In genomic region chr15:12878581-12878980, GRCm38 (mm10) we compare ENCODE assay signal across 28 mouse cellular contexts. TPM values are rescaled to one million over a fixed set of nuclear protein-coding genes. Genes with fewer than 3 reads are reported as not detected.
DNase-seq lines count a peak whose midpoint lies in the region; ATAC-seq and TF ChIP-seq lines count a peak whose summit lies in the region.
"Had no signal": no experiment of that assay in that cellular context is flagged by ENCODE, and none has a peak within 500 bp of the region (broad histone marks: within the 10 kb centered on the region; RNA-seq: fewer than 3 reads in every experiment).

No protein-coding gene starts in this region.

- DNase-seq in forebrain, postnatal 0 days: peak; percentile 22
- DNase-seq in heart, embryonic 10.5 days (ENCODE audit: low spot score): peak; percentile 70
- DNase-seq in heart, adult 18-20 months: no peak
- DNase-seq in left cerebral cortex, adult 2 months (ENCODE audit: extremely low spot score in 1 of 2, low spot score in 2 of 2): no peak
- no peak for DNase-seq in left cerebral cortex, postnatal 10 days (ENCODE audit: extremely low spot score in 1 of 2, low spot score in 2 of 2)
- no peak for DNase-seq in kidney, postnatal 10 days
- DNase-seq: adrenal gland, adult 2 months; adrenal gland, postnatal 10 days; adrenal gland, postnatal 25 days; B cell, adult 2 months; cerebellum, adult 11-12 months; cerebellum, adult 2 months; cerebellum, adult 9-10 months; cerebellum, postnatal 10 days; cerebellum, postnatal 25 days; embryo, embryonic 11 days had no signal

- ATAC-seq in forebrain, postnatal 0 days: no peak
- ATAC-seq in forebrain, embryonic 16.5 days: no peak
- ATAC-seq: CD4-positive, CD25-positive, alpha-beta regulatory T cell, adult 4 months; forebrain, embryonic 14.5 days; Patski had no signal

- H3K36me3 ChIP-seq in forebrain, postnatal 0 days (ENCODE audit: insufficient read depth): peaks cover 52% of the 10 kb centered on the region
- H3K36me3 ChIP-seq in forebrain, embryonic 16.5 days (ENCODE audit: control insufficient read depth, insufficient read depth): peaks cover 17% of the 10 kb centered on the region
- peaks cover 78% of the 10 kb centered on the region for H3K36me3 ChIP-seq in heart, embryonic 10.5 days

- H3K9me3 ChIP-seq in forebrain, postnatal 0 days (ENCODE audit: low read length): no peaks in the 10 kb centered on the region
- H3K9me3 ChIP-seq in forebrain, embryonic 16.5 days (ENCODE audit: control insufficient read depth, low read length): no peaks in the 10 kb centered on the region
- H3K9me3 ChIP-seq in heart, embryonic 10.5 days: no peaks in the 10 kb centered on the region
- H3K9me3 ChIP-seq: embryonic facial prominence, embryonic 13.5 days; embryonic facial prominence, embryonic 15.5 days; forebrain, embryonic 10.5 days; forebrain, embryonic 12.5 days; G1E had no signal

- no peak for TF ChIP-seq POLR2A in cortical plate, adult 2 months (IDR thresholded peaks at IDR 0.05; ENCODE audit: extremely low read depth, insufficient read depth, low read length)

- no peak overlapping the region for H3K4me3 ChIP-seq in forebrain, postnatal 0 days (ENCODE audit: low read depth, low read length)
- no peak overlapping the region for H3K4me3 ChIP-seq in forebrain, embryonic 16.5 days (replicated peaks; ENCODE audit: low read length)
- H3K4me3 ChIP-seq in heart, embryonic 10.5 days: no peak overlapping the region
- no peak overlapping the region for H3K4me3 ChIP-seq in left cerebral cortex, adult 2 months
- no peak overlapping the region for H3K4me3 ChIP-seq in cortical plate, adult 2 months (ENCODE audit: insufficient read depth, low read length)
- H3K4me3 ChIP-seq: embryonic facial prominence, embryonic 13.5 days; embryonic facial prominence, embryonic 15.5 days; erythroblast, embryonic 14.5 days; forebrain, embryonic 10.5 days; forebrain, embryonic 12.5 days had no signal

- H3K4me1 ChIP-seq in forebrain, postnatal 0 days (ENCODE audit: insufficient read depth): no peaks in the 10 kb centered on the region
- peaks cover 10% of the 10 kb centered on the region for H3K4me1 ChIP-seq in forebrain, embryonic 16.5 days (replicated peaks; ENCODE audit: control insufficient read depth, insufficient read depth, low read length)
- no peaks in the 10 kb centered on the region for H3K4me1 ChIP-seq in heart, embryonic 10.5 days
- peaks cover 8% of the 10 kb centered on the region for H3K4me1 ChIP-seq in cortical plate, adult 2 months (ENCODE audit: control insufficient read depth, insufficient read depth, low read length)
- H3K4me1 ChIP-seq: embryonic facial prominence, embryonic 13.5 days; embryonic facial prominence, embryonic 15.5 days; forebrain, embryonic 10.5 days; forebrain, embryonic 12.5 days had no signal

- H3K9ac ChIP-seq in forebrain, postnatal 0 days: no peak overlapping the region
- no peak overlapping the region for H3K9ac ChIP-seq in forebrain, embryonic 16.5 days (replicated peaks; ENCODE audit: low read depth, low read length)
- H3K9ac ChIP-seq: embryonic facial prominence, embryonic 13.5 days; embryonic facial prominence, embryonic 15.5 days; forebrain, embryonic 12.5 days had no signal

- no peak overlapping the region for H3K4me2 ChIP-seq in forebrain, postnatal 0 days (ENCODE audit: low read depth)
- no peak overlapping the region for H3K4me2 ChIP-seq in forebrain, embryonic 16.5 days (ENCODE audit: low read length)
- H3K4me2 ChIP-seq: embryonic facial prominence, embryonic 13.5 days; embryonic facial prominence, embryonic 15.5 days; forebrain, embryonic 12.5 days had no signal

- intact Hi-C loops in left cerebral cortex, adult 2 months (cut with DNase I): no loop called here
- intact Hi-C loops in left cerebral cortex, postnatal 10 days (cut with DNase I): no loop called here

- H3K27ac ChIP-seq in forebrain, postnatal 0 days (ENCODE audit: low read depth, low read length): no peak overlapping the region
- no peak overlapping the region for H3K27ac ChIP-seq in forebrain, embryonic 16.5 days (ENCODE audit: low read length)
- no peak overlapping the region for H3K27ac ChIP-seq in heart, embryonic 10.5 days
- no peak overlapping the region for H3K27ac ChIP-seq in left cerebral cortex, adult 2 months
- H3K27ac ChIP-seq in cortical plate, adult 2 months (ENCODE audit: insufficient read depth, low read length): no peak overlapping the region
- H3K27ac ChIP-seq: embryonic facial prominence, embryonic 13.5 days; embryonic facial prominence, embryonic 15.5 days; forebrain, embryonic 10.5 days; forebrain, embryonic 12.5 days had no signal

- TF ChIP-seq CTCF in forebrain, postnatal 0 days (IDR thresholded peaks at IDR 0.05; ENCODE audit: low read depth): peak; percentile 23; the same call in 1 of the 2 replicates
- TF ChIP-seq CTCF in left cerebral cortex, adult 2 months (IDR thresholded peaks at IDR 0.05): peak; percentile 12; the same call in 1 of the 2 replicates
- peak; percentile 17; the same call in 1 of the 2 replicates for TF ChIP-seq CTCF in cortical plate, adult 2 months (IDR thresholded peaks at IDR 0.05; ENCODE audit: extremely low read depth, insufficient read depth, low read length)

- H3K27me3 ChIP-seq in forebrain, postnatal 0 days (ENCODE audit: insufficient read depth, low read length): no peaks in the 10 kb centered on the region
- no peaks in the 10 kb centered on the region for H3K27me3 ChIP-seq in forebrain, embryonic 16.5 days (replicated peaks; ENCODE audit: control insufficient read depth, insufficient read depth, low read length)
- no peaks in the 10 kb centered on the region for H3K27me3 ChIP-seq in heart, embryonic 10.5 days (ENCODE audit: insufficient read depth, poor library complexity, severe bottlenecking)
- H3K27me3 ChIP-seq: CH12.LX; embryonic facial prominence, embryonic 13.5 days; embryonic facial prominence, embryonic 15.5 days; forebrain, embryonic 12.5 days; Patski had no signal

- 83% methylated on average over 9 of the region's 9 CpGs for WGBS in forebrain, postnatal 0 days
- WGBS in forebrain, embryonic 16.5 days: 75% methylated on average over 9 of the region's 9 CpGs
- 89% methylated on average over 9 of the region's 9 CpGs for WGBS in heart, embryonic 10.5 days

RNA-seq across cellular contexts. Expression of gene Drosha, which starts 54.0 kb away (rescaled TPM):
- total RNA-seq in forebrain, postnatal 0 days (2014; rRNA removed): 37.0 and 43.9 TPM in 2 replicates
- 41.7 and 47.3 TPM in 2 replicates for polyA plus RNA-seq in forebrain, postnatal 0 days (2015; fragmentation: Nextera tagmentation; extraction: Ambion mirVana)
- 61.9 and 66.8 TPM in 2 replicates for polyA plus RNA-seq in forebrain, embryonic 16.5 days (2015; fragmentation: Nextera tagmentation; extraction: Ambion mirVana)
- 47.3 and 52.6 TPM in 2 replicates for polyA plus RNA-seq in heart, embryonic 10.5 days (2016; fragmentation: Nextera tagmentation; extraction: Ambion mirVana)
- total RNA-seq in heart, adult 18-20 months (2021): 10 to 100 TPM; 34.8 to 39.1 TPM
- total RNA-seq in left cerebral cortex, adult 2 months (2021): 10 to 100 TPM; 90.7 to 91.1 TPM
- total RNA-seq in left cerebral cortex, postnatal 10 days (2021): 10 to 100 TPM; 90.3 to 92.2 TPM
- polyA plus RNA-seq in cortical plate, adult 2 months (2012; rRNA removed): 50.5 and 52.9 TPM in 2 replicates

RNA-seq across cellular contexts. Expression of gene 6030458C11Rik, which starts 54.1 kb away (rescaled TPM):
- total RNA-seq in forebrain, postnatal 0 days (2014; rRNA removed): 30.3 and 31.5 TPM in 2 replicates
- 13.2 and 21.0 TPM in 2 replicates for polyA plus RNA-seq in forebrain, postnatal 0 days (2015; fragmentation: Nextera tagmentation; extraction: Ambion mirVana)
- polyA plus RNA-seq in forebrain, embryonic 16.5 days (2015; fragmentation: Nextera tagmentation; extraction: Ambion mirVana): 30.8 and 36.9 TPM in 2 replicates
- polyA plus RNA-seq in heart, embryonic 10.5 days (2016; fragmentation: Nextera tagmentation; extraction: Ambion mirVana): 39.8 and 42.3 TPM in 2 replicates
- total RNA-seq in heart, adult 18-20 months (2021): 10 to 100 TPM; 13.5 to 13.9 TPM
- total RNA-seq in left cerebral cortex, adult 2 months (2021): 10 to 100 TPM; 26.4 to 26.9 TPM
- 10 to 100 TPM; 23.0 TPM for total RNA-seq in left cerebral cortex, postnatal 10 days (2021)
- polyA plus RNA-seq in cortical plate, adult 2 months (2012; rRNA removed): 24.9 and 25.2 TPM in 2 replicates

Comparison
In these comparisons a context has a peak if more than half of its experiments do, and no peak if none do; other contexts are left out.
1. DNase-seq: peak in forebrain, postnatal 0 days (single experiment) and heart, embryonic 10.5 days (single experiment); none in heart, adult 18-20 months (0 of 2), left cerebral cortex, adult 2 months (0 of 2), left cerebral cortex, postnatal 10 days (0 of 2) and kidney, postnatal 10 days (single experiment).
2. Peak in every context shown above with its lines, with median percentiles within 50 percentile points of each other: CTCF ChIP-seq.